Mouse (Mus musculus): Measurements from ENCODE around the gene Dnase2b. TPM values are rescaled to one million over a fixed set of nuclear protein-coding genes. Genes with fewer than 3 reads are reported as not detected.

The Dnase2b gene
- polyA plus RNA-seq, 1 experiment from 2014 or later: not detected

DNA sequence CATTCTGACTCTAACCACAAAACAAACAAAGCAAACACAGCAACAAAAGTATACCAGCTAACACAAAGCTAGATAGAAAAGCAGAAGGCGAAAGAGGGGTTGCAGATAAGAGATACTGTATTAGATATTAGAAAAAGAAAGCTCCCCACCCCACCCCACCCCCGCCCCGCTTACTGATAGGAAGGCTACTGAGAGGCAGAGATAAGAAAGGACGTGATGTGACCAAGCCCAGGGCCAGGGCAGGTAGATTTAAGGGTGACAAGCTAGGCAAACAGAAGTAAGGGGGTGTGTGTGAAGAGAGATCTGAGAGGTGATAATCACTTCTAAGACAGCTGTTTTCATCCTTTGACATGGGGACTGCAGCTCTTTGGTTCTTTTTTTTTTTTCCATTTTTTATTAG is 3.0 kb upstream of the Dnase2b start:
- no peak for DNase-seq (ENCODE audit: low spot score)
- no peaks in the 10 kb centered on the region for H3K36me3 ChIP-seq (replicated peaks; ENCODE audit: control insufficient read depth, insufficient read depth)
- no peak overlapping the region for H3K4me3 ChIP-seq (replicated peaks; ENCODE audit: low read length)
- H3K27ac ChIP-seq: no peak overlapping the region
- no peak for ATAC-seq (ENCODE audit: low FRiP score)
- H3K9me3 ChIP-seq (ENCODE audit: control insufficient read depth, low read length): no peaks in the 10 kb centered on the region
- 84% methylated on average over 4 of the region's 4 CpGs for WGBS
- no peaks in the 10 kb centered on the region for H3K4me1 ChIP-seq (replicated peaks; ENCODE audit: control insufficient read depth, insufficient read depth, low read length)
- H3K9ac ChIP-seq: no peak overlapping the region
- H3K4me2 ChIP-seq (replicated peaks): no peak overlapping the region
- no peaks in the 10 kb centered on the region for H3K27me3 ChIP-seq (ENCODE audit: control insufficient read depth, insufficient read depth, low read length)

DNA sequence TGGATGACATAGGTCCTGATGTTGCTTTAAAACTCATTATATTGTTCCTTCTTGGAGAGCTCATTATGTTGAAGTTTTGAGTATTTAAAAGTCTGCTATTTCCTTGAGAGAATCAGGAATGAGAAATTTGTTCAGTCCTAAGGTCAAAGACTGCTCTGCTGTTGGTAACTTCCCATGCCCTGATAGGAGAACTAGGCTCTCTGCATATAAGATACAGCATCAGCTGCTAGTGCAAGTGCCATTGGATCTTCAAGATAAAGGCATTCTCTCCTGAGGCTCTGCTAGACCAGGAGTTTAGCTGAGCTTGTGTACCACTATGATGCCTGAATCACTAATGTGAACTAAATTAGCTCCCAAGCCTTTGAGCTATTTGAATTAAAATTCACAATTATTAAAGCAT is 2.5 kb upstream of the Dnase2b start:
- no peak for DNase-seq (ENCODE audit: low spot score)
- Histone ChIP-seq H3K27me3 (ENCODE audit: control insufficient read depth, insufficient read depth, low read length) (no peaks in the 10 kb centered on the region), H3K4me3 (replicated peaks; ENCODE audit: low read length) (no peak overlapping the region), H3K9ac (no peak overlapping the region), H3K4me1 (replicated peaks; ENCODE audit: control insufficient read depth, insufficient read depth, low read length) (no peaks in the 10 kb centered on the region), H3K27ac (no peak overlapping the region), H3K36me3 (replicated peaks; ENCODE audit: control insufficient read depth, insufficient read depth) (no peaks in the 10 kb centered on the region), H3K9me3 (ENCODE audit: control insufficient read depth, low read length) (no peaks in the 10 kb centered on the region), H3K4me2 (replicated peaks) (no peak overlapping the region)
- ATAC-seq (ENCODE audit: low FRiP score): no peak

DNA sequence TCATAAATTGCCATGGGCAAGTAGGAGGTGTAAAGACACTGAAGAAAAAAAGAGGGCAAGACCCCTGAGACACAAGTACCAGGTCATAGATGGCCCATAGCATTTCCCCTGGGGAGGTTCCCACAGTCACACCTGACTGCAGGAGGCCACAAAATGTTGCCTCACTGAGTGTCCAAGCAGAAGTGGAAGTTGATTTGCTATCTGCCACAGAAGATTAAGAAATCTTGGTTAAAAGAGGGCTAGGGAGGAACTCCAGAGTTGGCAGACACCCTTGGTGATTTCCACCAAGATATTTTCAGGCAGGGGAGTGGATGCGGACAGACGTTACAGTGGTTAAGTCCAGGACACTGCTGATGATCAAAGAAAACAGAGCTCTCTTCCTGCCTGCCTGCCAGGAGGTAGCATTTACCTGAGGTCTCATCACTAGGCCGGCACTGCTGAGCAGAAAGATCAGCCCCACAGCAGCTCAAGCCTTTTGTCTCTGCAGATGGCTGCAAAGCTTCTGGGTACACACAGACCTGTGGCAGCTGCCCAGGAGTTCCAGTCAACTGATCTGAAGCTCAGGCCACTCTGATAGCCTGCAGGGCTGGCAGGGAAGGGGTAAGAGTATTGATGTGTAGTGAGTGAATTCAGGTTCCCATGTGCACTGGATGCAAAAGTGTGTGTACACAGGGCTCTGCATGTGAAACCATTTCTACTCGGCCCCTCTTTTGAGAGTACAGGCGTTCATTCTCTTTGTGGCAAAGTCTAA is 1.3 kb upstream of the Dnase2b start:
- no peak overlapping the region for H3K4me3 ChIP-seq (replicated peaks; ENCODE audit: low read length)
- no peaks in the 10 kb centered on the region for H3K9me3 ChIP-seq (ENCODE audit: control insufficient read depth, low read length)
- no peaks in the 10 kb centered on the region for H3K4me1 ChIP-seq (replicated peaks; ENCODE audit: control insufficient read depth, insufficient read depth, low read length)
- H3K27me3 ChIP-seq (ENCODE audit: control insufficient read depth, insufficient read depth, low read length): no peaks in the 10 kb centered on the region
- no peaks in the 10 kb centered on the region for H3K36me3 ChIP-seq (replicated peaks; ENCODE audit: control insufficient read depth, insufficient read depth)
- H3K27ac ChIP-seq: no peak overlapping the region
- 77% methylated on average over 5 of the region's 5 CpGs for WGBS
- no peak for ATAC-seq (ENCODE audit: low FRiP score)
- H3K4me2 ChIP-seq (replicated peaks): no peak overlapping the region
- DNase-seq (ENCODE audit: low spot score): no peak
- H3K9ac ChIP-seq: no peak overlapping the region

GRCm38 (mm10) chr3:146611821-146612220 is 3.6 kb downstream of the Dnase2b start:
- Histone ChIP-seq H3K27me3 (ENCODE audit: control insufficient read depth, insufficient read depth, low read length) (no peaks in the 10 kb centered on the region), H3K9ac (no peak overlapping the region), H3K27ac (no peak overlapping the region), H3K9me3 (ENCODE audit: control insufficient read depth, low read length) (no peaks in the 10 kb centered on the region), H3K36me3 (replicated peaks; ENCODE audit: control insufficient read depth, insufficient read depth) (no peaks in the 10 kb centered on the region), H3K4me1 (replicated peaks; ENCODE audit: control insufficient read depth, insufficient read depth, low read length) (peaks cover 6% of the 10 kb centered on the region; the same call in 1 of the 2 replicates), H3K4me3 (replicated peaks; ENCODE audit: low read length) (no peak overlapping the region), H3K4me2 (replicated peaks) (no peak overlapping the region)
- no peak for ATAC-seq (ENCODE audit: low FRiP score)
- WGBS: 92% methylated on average over 4 of the region's 4 CpGs
- DNase-seq (ENCODE audit: low spot score): no peak

DNA sequence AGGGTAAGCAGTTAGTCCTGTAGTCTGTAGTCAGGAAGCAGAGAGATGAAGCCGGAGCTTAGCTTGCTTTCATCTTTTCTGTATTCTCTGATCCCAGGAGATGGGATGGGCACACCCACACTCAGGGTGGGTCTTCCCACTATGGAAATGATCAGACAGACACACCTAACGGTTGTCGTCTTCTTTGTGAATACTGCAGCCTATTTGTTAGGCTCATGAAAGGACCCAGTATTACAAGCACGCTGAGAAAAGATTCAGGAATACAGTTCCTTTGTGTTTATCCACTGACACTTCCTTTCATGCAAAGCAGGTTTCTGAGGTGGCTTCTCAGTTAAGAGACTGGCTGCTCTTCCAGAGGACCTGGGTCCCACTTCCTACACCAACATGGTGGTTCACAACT is 4.1 kb downstream of the Dnase2b start:
- H3K27me3 ChIP-seq (ENCODE audit: control insufficient read depth, insufficient read depth, low read length): no peaks in the 10 kb centered on the region
- WGBS: 75% methylated on average over 4 of the region's 4 CpGs

DNA sequence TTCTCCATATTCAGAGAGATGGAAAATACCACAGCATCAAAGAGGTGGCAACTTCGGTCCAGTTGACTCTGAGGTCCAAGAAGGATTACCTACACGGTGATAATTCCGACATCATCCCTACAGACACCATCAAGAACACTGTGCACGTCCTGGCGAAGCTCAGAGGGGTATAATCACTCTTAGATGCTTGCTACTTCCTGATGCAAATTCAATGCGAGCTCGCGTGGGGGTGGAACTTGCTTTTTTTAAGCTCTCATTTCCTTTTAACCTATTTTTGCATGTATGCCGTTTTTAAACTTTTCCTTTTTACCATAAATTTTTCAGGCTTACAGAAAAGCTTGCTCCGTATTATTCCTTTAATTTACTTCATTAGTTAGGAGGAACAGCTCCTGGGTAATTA is 5.1 kb downstream of the Dnase2b start:
- no peak overlapping the region for H3K4me2 ChIP-seq (replicated peaks)
- no peaks in the 10 kb centered on the region for H3K27me3 ChIP-seq (ENCODE audit: control insufficient read depth, insufficient read depth, low read length)
- ATAC-seq (ENCODE audit: low FRiP score) (no peak), DNase-seq (ENCODE audit: low spot score) (no peak)
- H3K27ac ChIP-seq: no peak overlapping the region
- H3K4me3 ChIP-seq (replicated peaks; ENCODE audit: low read length): no peak overlapping the region
- no peaks in the 10 kb centered on the region for H3K36me3 ChIP-seq (replicated peaks; ENCODE audit: control insufficient read depth, insufficient read depth)
- H3K9me3 ChIP-seq (ENCODE audit: control insufficient read depth, low read length): no peaks in the 10 kb centered on the region
- H3K4me1 ChIP-seq (replicated peaks; ENCODE audit: control insufficient read depth, insufficient read depth, low read length): peaks cover 6% of the 10 kb centered on the region; the same call in 1 of the 2 replicates
- H3K9ac ChIP-seq: no peak overlapping the region
- 86% methylated on average over 10 of the region's 10 CpGs for WGBS

More for the DNA sequence above, 4.1 kb downstream of the Dnase2b start:
- peaks cover 6% of the 10 kb centered on the region; the same call in 1 of the 2 replicates for H3K4me1 ChIP-seq (replicated peaks; ENCODE audit: control insufficient read depth, insufficient read depth, low read length)
- DNase-seq (ENCODE audit: low spot score) (no peak), ATAC-seq (ENCODE audit: low FRiP score) (no peak)
- no peak overlapping the region for H3K27ac ChIP-seq
- H3K4me3 ChIP-seq (replicated peaks; ENCODE audit: low read length): no peak overlapping the region
- H3K9ac ChIP-seq: no peak overlapping the region
- no peak overlapping the region for H3K4me2 ChIP-seq (replicated peaks)
- H3K9me3 ChIP-seq (ENCODE audit: control insufficient read depth, low read length): no peaks in the 10 kb centered on the region
- H3K36me3 ChIP-seq (replicated peaks; ENCODE audit: control insufficient read depth, insufficient read depth): no peaks in the 10 kb centered on the region

GRCm38 (mm10) chr3:146607368-146607767 is 8.0 kb downstream of the Dnase2b start:
- Histone ChIP-seq H3K4me1 (replicated peaks; ENCODE audit: control insufficient read depth, insufficient read depth, low read length) (peaks cover 6% of the 10 kb centered on the region; the same call in 1 of the 2 replicates), H3K27me3 (ENCODE audit: control insufficient read depth, insufficient read depth, low read length) (no peaks in the 10 kb centered on the region), H3K4me2 (replicated peaks) (no peak overlapping the region), H3K36me3 (replicated peaks; ENCODE audit: control insufficient read depth, insufficient read depth) (no peaks in the 10 kb centered on the region), H3K4me3 (replicated peaks; ENCODE audit: low read length) (no peak overlapping the region), H3K27ac (no peak overlapping the region), H3K9me3 (ENCODE audit: control insufficient read depth, low read length) (no peaks in the 10 kb centered on the region), H3K9ac (no peak overlapping the region)
- ATAC-seq (ENCODE audit: low FRiP score) (0 out of 2 replicates have a peak, but pooled peaks have one; percentile 60), DNase-seq (ENCODE audit: low spot score) (peak; percentile 52)
- WGBS: 12% methylated on average over 1 of the region's 1 CpGs

- H3K9me3 ChIP-seq (ENCODE audit: control insufficient read depth, low read length): no peaks in the 10 kb centered on the region
- no peak for ATAC-seq (ENCODE audit: low FRiP score)
- WGBS: 76% methylated on average over 9 of the region's 9 CpGs
- H3K4me1 ChIP-seq (replicated peaks; ENCODE audit: control insufficient read depth, insufficient read depth, low read length): peaks cover 6% of the 10 kb centered on the region; the same call in 1 of the 2 replicates
- no peaks in the 10 kb centered on the region for H3K27me3 ChIP-seq (ENCODE audit: control insufficient read depth, insufficient read depth, low read length)
- no peak overlapping the region for H3K9ac ChIP-seq
- no peaks in the 10 kb centered on the region for H3K36me3 ChIP-seq (replicated peaks; ENCODE audit: control insufficient read depth, insufficient read depth)
- no peak for DNase-seq (ENCODE audit: low spot score)
- no peak overlapping the region for H3K4me2 ChIP-seq (replicated peaks)
- H3K4me3 ChIP-seq (replicated peaks; ENCODE audit: low read length): no peak overlapping the region
- H3K27ac ChIP-seq: no peak overlapping the region
Observed at GRCm38 (mm10) chr3:146604647-146605046, 10.7 kb downstream of the Dnase2b start.

- Histone ChIP-seq H3K4me1 (replicated peaks; ENCODE audit: control insufficient read depth, insufficient read depth, low read length) (peaks cover 2% of the 10 kb centered on the region; the same call in 1 of the 2 replicates), H3K4me3 (replicated peaks; ENCODE audit: low read length) (no peak overlapping the region), H3K4me2 (replicated peaks) (no peak overlapping the region), H3K27ac (no peak overlapping the region), H3K27me3 (ENCODE audit: control insufficient read depth, insufficient read depth, low read length) (no peaks in the 10 kb centered on the region), H3K9me3 (ENCODE audit: control insufficient read depth, low read length) (no peaks in the 10 kb centered on the region), H3K9ac (no peak overlapping the region), H3K36me3 (replicated peaks; ENCODE audit: control insufficient read depth, insufficient read depth) (no peaks in the 10 kb centered on the region)
- DNase-seq (ENCODE audit: low spot score) (no peak), ATAC-seq (ENCODE audit: low FRiP score) (no peak)
- WGBS: 97% methylated on average over 3 of the region's 3 CpGs
Observed at GRCm38 (mm10) chr3:146602531-146602930, 12.9 kb downstream of the Dnase2b start.

Measured in hindbrain, embryonic 14.5 days (tissue).